Mouse (Mus musculus) forebrain, embryonic 13.5 days (tissue): ENCODE data around the gene Tnpo3. TPM values are rescaled to one million over a fixed set of nuclear protein-coding genes. Genes with fewer than 3 reads are reported as not detected.

ENCODE experiments used
- ATAC-seq: fragments of 200-750 bp; cut with Nextera tagmentation; 2 replicates; pipeline ENCODE4 v1.8.0; 2017
- H3K27ac ChIP-seq: fragments of 300-500 bp; sonication (generic); 2 replicates; pipeline ENCODE4 v1.5.1; 2015; ENCODE audit warnings: inconsistent platforms, mild to moderate bottlenecking, moderate library complexity
- H3K27me3 ChIP-seq: fragments of 300-500 bp; sonication (generic); 2 replicates; pipeline ENCODE4 v1.6.1; 2015; ENCODE audit warnings: mild to moderate bottlenecking, inconsistent platforms
- H3K36me3 ChIP-seq: fragments of 300-500 bp; sonication (generic); 2 replicates; pipeline ENCODE4 v1.6.1; 2015; ENCODE audit warnings: mild to moderate bottlenecking, inconsistent platforms; ENCODE audit not compliant: poor library complexity, severe bottlenecking
- H3K4me1 ChIP-seq: fragments of 300-500 bp; sonication (generic); 2 replicates; pipeline ENCODE4 v1.6.1; 2015; ENCODE audit warnings: inconsistent platforms
- H3K4me2 ChIP-seq: fragments of 300-500 bp; sonication (generic); 2 replicates; pipeline ENCODE4 v1.6.1; 2015; ENCODE audit warnings: inconsistent platforms, mild to moderate bottlenecking, moderate library complexity
- H3K4me3 ChIP-seq: fragments of 300-500 bp; sonication (generic); 2 replicates; pipeline ENCODE4 v1.5.1; 2015; ENCODE audit warnings: mild to moderate bottlenecking, inconsistent platforms
- H3K9ac ChIP-seq: fragments of 300-500 bp; sonication (generic); 2 replicates; pipeline ENCODE4 v1.6.1; 2015; ENCODE audit warnings: mild to moderate bottlenecking, inconsistent platforms
- H3K9me3 ChIP-seq: fragments of 300-500 bp; sonication (generic); replicated peaks from 2 replicates; pipeline ENCODE4 v1.6.1; 2016; ENCODE audit warnings: inconsistent platforms
- WGBS: fragments of 180-500 bp; shearing (Covaris S2); methylation state at CpG from one replicate; pipeline ENCODE4 v1.1.7; 2015; 5-methylcytosine and 5-hydroxymethylcytosine counted together
- polyA plus RNA-seq: library from polyadenylated mRNA; unstranded; fragments of >200 nt; fragmentation: Nextera tagmentation; extraction: Ambion mirVana; gene quantifications from 2 replicates; pipeline ENCODE4 v1.2.1, GENCODE M21; 2015

Tnpo3 gene
- polyA plus RNA-seq, 1 experiment from 2014 or later, result 102 TPM

DNA sequence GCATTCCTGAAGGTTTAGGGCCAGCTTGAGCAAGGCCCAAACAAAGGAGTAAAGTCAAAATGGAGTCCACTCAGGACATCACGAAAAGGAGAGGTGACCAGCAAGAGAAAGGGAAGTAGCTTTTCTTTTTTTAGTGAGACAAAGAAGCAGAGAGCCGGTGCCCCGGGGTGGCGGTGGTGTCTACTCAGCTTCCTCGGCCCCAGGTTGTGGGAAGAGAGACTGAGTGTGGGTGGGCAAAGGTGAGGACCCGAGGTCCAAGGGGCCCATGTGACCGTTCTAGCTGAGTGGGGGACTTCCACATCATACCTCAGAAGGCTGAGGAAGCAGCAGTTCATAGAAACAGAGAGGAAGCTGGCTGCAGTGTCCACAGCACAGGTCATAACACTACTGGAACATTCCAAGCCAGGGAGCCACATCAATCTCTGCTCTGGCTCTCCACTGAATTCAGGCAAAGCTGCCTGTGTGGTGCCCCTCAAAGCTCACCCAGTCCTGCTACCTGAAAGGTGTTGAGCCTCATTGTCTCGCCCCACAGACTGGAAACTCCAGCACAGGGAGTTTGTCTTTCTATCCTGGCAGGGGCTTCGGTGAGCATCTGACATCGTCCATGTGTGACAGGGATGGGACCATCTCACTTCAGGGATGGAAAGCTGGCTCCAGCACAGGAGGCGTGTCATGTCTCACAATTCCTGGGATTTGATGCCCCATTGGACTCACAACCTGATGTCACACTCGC lies 86.2 kb downstream of the Tnpo3 start:
- WGBS, result 76% methylated on average over 12 of the region's 12 CpGs

DNA sequence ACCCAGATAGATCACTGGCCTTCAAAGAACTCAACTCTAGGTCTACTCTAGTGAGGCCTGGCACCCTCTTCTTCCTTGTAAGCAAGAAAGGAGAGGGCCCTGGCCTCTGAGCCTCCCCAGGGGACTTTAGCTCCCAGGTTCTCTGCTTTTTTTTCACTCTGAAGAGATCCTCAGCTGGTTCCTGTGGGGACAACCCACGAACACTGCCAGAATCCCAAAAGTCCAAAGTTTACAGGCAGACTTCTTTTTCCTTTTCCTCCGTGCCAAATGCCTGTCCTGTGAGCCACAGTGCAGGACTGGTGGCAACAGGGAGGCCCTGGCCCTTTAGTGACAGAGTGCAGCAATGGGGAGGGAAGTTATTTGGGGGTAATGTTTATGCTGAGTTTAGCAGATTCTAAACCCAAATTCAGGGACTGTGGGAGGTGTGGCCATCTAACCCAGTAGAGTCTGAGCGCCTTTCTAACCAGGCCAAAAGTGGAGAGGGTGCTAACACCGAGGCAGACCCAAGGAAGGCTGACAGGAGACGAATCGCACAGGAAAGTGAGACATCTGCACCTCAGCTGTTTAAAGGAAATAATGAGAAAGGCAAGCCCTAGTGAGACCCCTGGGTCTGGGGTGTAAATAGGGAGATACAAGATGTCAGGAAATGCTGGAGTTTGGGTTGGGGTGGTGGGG lies 86.9 kb downstream of the Tnpo3 start:
- H3K27me3 ChIP-seq, result peaks cover 44% of the 10 kb centered on the region
- H3K9ac ChIP-seq, result no peak overlapping the region
- H3K4me1 ChIP-seq, result peaks cover 19% of the 10 kb centered on the region
- H3K27ac ChIP-seq, result no peak overlapping the region
- H3K9me3 ChIP-seq, result peaks cover 3% of the 10 kb centered on the region; the same call in 1 of the 2 replicates
- no peak overlapping the region for H3K4me3 ChIP-seq
- no peak for ATAC-seq
- 82% methylated on average over 6 of the region's 6 CpGs for WGBS
- no peaks in the 10 kb centered on the region for H3K36me3 ChIP-seq
- H3K4me2 ChIP-seq, result no peak overlapping the region

More for the DNA sequence above, 86.2 kb downstream of the Tnpo3 start:
- peaks cover 19% of the 10 kb centered on the region for H3K4me1 ChIP-seq
- H3K9me3 ChIP-seq, result peaks cover 3% of the 10 kb centered on the region; the same call in 1 of the 2 replicates
- H3K27ac ChIP-seq, result no peak overlapping the region
- no peak overlapping the region for H3K4me2 ChIP-seq
- H3K27me3 ChIP-seq, result peaks cover 45% of the 10 kb centered on the region
- no peak for ATAC-seq
- H3K4me3 ChIP-seq, result no peak overlapping the region
- H3K9ac ChIP-seq, result no peak overlapping the region
- no peaks in the 10 kb centered on the region for H3K36me3 ChIP-seq

DNA sequence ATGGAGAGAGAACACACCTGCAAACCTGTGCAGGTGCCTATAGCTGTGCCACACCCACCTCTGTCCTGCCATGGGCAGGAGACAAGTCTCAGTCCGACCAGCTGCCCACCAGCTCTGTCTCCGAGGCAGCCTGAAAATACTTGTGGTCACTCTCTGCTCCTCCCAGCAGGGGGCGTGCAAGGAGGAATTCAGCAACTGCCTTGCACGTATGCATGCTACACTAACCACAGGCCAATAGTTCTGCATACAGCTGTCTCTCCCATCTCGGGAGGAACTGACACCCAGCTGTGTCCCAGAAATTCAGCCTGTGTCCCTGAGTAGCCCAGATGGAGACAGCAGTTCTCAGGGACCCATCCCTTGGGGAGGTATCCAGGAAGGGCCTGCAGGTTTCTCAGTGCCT lies 92.5 kb downstream of the Tnpo3 start:
- Histone ChIP-seq H3K9ac (no peak overlapping the region), H3K27me3 (peaks cover 16% of the 10 kb centered on the region), H3K4me1 (peaks cover 5% of the 10 kb centered on the region; the same call in 1 of the 2 replicates), H3K9me3 (peaks cover 3% of the 10 kb centered on the region; the same call in 1 of the 2 replicates), H3K4me3 (no peak overlapping the region), H3K36me3 (no peaks in the 10 kb centered on the region), H3K27ac (no peak overlapping the region), H3K4me2 (no peak overlapping the region)
- WGBS, result 4% methylated on average over 5 of the region's 5 CpGs
- peak; percentile 30; the same call in 1 of the 2 replicates for ATAC-seq

DNA sequence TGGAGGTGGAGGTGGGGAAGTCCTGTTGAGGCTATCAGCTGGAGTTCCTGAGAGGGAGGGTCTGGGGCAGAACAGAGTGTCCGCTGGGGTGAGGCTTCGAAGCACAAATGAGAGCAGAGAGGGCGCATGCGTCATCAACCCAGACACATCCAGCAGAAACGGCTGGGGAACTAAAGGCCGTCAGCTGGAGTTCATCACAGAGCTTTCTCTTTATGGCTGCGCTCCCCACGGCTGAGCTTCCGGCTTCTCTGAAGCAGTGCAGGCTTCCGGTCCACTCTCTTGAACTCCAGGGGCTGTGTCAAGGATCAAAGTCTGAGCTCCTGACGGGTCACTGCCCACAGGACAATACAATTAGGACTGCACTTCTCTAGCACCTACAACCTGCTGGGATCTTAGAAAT lies 96.4 kb downstream of the Tnpo3 start:
- 1% methylated on average over 11 of the region's 11 CpGs for WGBS
- Histone ChIP-seq H3K4me2 (peak overlapping the region; percentile 49), H3K27me3 (peaks cover 33% of the 10 kb centered on the region), H3K4me1 (peaks cover 5% of the 10 kb centered on the region; the same call in 1 of the 2 replicates), H3K9me3 (no peaks in the 10 kb centered on the region), H3K27ac (no peak overlapping the region), H3K4me3 (peak overlapping the region; percentile 9), H3K36me3 (no peaks in the 10 kb centered on the region), H3K9ac (0 out of 2 replicates have a peak overlapping the region, but pooled peaks have one; percentile 26)
- ATAC-seq, result peak; percentile 45

DNA sequence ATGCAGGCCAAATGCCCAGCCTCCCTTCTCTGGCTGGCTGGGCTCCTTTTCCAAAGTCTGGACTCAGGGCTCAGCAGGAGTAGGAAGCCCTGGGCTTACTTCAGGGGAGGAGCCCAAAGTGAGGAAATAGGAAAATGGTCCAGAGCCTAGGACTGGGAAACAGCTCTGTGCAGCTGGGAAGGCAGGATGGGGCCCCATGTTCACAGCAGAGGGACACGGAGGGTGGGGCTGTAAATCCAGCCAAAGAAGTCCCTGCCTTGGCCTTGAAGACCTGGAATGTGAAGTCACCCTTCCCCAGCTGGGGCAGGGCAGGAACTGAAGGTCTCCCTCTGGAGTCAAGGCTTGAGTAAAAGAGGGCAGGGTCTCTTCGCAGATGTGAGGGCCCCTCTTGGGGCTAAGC lies 100.6 kb downstream of the Tnpo3 start:
- no peak overlapping the region for H3K9ac ChIP-seq
- ATAC-seq, result no peak
- H3K36me3 ChIP-seq, result no peaks in the 10 kb centered on the region
- H3K27me3 ChIP-seq, result peaks cover 50% of the 10 kb centered on the region
- no peak overlapping the region for H3K4me3 ChIP-seq
- no peak overlapping the region for H3K27ac ChIP-seq
- no peaks in the 10 kb centered on the region for H3K9me3 ChIP-seq
- no peak overlapping the region for H3K4me2 ChIP-seq
- H3K4me1 ChIP-seq, result peaks cover 18% of the 10 kb centered on the region
- 62% methylated on average over 2 of the region's 2 CpGs for WGBS

DNA sequence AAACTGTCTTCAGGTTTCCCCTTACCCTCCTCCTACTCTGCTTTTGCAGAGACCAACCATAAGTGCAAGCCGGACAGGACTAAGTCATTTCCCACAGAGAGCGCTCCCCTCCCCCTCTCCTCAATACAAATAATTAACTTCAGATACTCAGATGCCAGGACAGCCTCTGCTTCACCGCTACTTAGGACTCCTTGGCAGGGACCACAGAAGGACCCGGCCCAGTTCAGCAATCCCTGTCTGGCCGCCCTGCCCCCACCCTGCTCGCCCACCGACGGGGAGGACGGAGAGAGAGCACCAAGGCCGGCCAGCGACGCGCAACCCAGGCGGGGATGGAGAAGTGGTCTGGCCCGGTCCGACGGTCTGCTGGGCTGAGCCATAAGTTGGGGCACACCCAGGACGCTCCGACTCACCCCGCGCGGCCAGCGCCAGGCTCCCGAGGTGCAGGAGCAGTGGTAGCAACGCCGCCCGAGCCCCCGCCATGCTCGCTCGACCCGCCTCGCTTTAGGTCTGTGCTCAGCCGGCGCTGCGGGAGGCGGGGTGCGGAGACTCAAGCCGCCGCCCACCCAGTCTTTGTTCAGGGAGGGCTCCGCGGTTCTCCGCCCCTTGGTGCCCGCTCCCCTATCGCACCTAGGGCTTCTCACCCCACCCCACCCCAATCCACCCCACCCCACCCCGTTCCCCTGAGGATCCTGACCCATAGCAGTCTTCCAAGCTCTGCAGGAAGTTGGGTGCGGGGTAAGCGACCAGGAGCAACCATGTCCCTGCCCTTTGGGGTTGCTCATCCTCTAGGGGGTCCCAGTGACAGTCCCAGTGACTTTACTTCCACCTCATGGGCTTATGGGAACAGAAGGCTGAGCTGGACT lies 102.0 kb downstream of the Tnpo3 start, which contains the start of gene Kcp:
TSS of gene Kcp (minus strand) at position 506 of the 863 bp plus-strand sequence.
- peak within 1 kb of the TSS; percentile 63 for H3K9ac ChIP-seq
- H3K4me2 ChIP-seq, result peak within 1 kb of the TSS; percentile 68
- H3K4me3 ChIP-seq, result peak within 1 kb of the TSS; percentile 49
- 2% methylated on average over 46 of the region's 47 CpGs for WGBS
- no peaks in the 10 kb centered on the region for H3K9me3 ChIP-seq
- H3K27ac ChIP-seq, result no peak within 1 kb of the TSS
- ATAC-seq, result peak; percentile 79
- H3K4me1 ChIP-seq, result peaks cover 12% of the 10 kb centered on the region
- peaks cover 50% of the 10 kb centered on the region for H3K27me3 ChIP-seq
- no peaks in the 10 kb centered on the region for H3K36me3 ChIP-seq

DNA sequence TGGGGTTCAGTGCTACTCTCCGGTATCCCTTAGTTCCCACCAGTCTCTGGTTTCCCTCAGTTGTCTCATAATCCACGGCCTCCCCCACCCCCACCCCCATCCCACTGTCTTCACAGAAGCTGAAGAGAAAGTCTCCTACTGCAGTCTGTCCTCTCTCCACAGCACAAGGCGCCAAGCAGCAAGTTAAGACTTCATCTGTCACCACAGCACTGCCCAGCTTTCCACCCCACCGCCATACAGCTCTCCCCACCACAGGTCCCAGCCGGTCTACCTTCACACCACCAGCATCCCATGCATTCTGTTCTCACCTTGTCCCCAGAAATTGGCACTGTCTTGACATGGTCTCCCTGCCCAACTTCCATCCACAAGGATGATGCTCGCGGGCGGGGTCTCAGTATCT lies 102.9 kb downstream of the Tnpo3 start:
- peak overlapping the region; percentile 68 for H3K4me2 ChIP-seq
- peaks cover 50% of the 10 kb centered on the region for H3K27me3 ChIP-seq
- 25% methylated on average over 8 of the region's 8 CpGs for WGBS
- ATAC-seq, result peak; percentile 17; the same call in 1 of the 2 replicates
- H3K9ac ChIP-seq, result no peak overlapping the region
- peaks cover 12% of the 10 kb centered on the region for H3K4me1 ChIP-seq
- no peak overlapping the region for H3K27ac ChIP-seq
- H3K9me3 ChIP-seq, result no peaks in the 10 kb centered on the region
- no peaks in the 10 kb centered on the region for H3K36me3 ChIP-seq
- H3K4me3 ChIP-seq, result peak overlapping the region; percentile 49

DNA sequence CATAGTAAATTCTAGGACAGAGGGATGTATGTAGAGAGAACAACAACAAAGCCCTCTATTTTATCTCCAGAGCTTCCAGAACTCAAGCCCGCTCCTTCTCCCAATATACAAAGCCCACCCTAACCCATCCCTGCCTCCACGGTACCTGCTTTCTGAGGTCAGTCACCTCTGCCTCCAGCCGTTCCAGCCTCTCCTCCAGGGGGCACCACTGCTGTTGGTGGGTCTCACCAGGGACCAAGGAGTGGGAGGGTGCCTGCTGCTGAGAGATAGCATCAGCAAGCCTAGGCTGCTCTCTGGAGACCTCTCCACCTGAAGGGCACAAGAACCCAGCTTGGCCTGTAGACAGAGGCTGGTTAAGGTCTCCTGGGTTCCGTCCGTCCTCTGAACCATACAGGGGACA lies 104.2 kb downstream of the Tnpo3 start:
- Histone ChIP-seq H3K4me3 (no peak overlapping the region), H3K27me3 (peaks cover 50% of the 10 kb centered on the region), H3K9ac (no peak overlapping the region), H3K9me3 (no peaks in the 10 kb centered on the region), H3K4me2 (no peak overlapping the region), H3K36me3 (no peaks in the 10 kb centered on the region), H3K4me1 (peaks cover 12% of the 10 kb centered on the region), H3K27ac (no peak overlapping the region)
- 85% methylated on average over 5 of the region's 5 CpGs for WGBS
- ATAC-seq, result no peak

DNA sequence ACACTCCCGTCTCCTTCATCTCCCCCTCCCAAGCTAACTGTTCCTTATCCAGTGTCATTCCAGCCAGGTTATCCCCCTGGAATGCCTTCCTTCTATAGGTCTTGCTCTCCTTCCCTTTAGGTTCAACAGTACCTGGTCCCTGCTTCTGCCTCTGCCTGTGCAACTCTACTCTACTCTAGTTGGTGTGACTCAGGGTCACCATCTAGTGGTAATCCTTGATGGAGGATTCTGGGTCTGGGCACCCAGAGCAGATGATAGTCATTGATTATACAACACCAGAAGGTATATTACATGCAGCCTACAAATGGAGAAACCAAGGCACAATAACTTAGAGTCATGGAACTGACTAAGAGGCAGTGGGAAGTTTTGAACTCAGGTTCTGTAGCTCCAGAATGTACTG lies 108.1 kb downstream of the Tnpo3 start:
- no peak for ATAC-seq
- no peak overlapping the region for H3K4me3 ChIP-seq
- H3K4me1 ChIP-seq, result 0 out of 2 replicates have a peak, but pooled peaks cover under 1% of the 10 kb centered on the region
- H3K36me3 ChIP-seq, result no peaks in the 10 kb centered on the region
- WGBS, result 86% methylated on average over 1 of the region's 1 CpGs
- H3K27me3 ChIP-seq, result peaks cover 40% of the 10 kb centered on the region
- H3K4me2 ChIP-seq, result no peak overlapping the region
- no peaks in the 10 kb centered on the region for H3K9me3 ChIP-seq
- H3K9ac ChIP-seq, result no peak overlapping the region
- no peak overlapping the region for H3K27ac ChIP-seq

DNA sequence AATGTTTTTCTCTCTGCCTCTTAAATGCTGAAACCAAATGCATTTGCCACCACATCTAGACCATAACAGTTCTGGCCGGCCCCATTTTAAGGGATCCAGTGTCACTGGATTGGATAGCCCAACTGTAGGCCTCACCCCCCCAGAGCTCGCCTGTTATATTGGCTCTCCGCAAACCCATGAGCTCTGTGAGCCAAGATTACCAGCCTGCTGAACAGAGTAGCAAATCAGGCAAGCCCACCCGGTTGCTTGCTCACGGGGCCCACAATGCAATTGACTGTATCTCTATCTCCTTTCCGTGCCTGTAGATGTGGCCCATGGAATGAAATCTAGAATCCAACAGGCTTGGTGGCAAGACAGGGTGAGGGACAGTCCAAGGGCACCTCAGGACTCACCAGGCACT lies 108.9 kb downstream of the Tnpo3 start:
- Histone ChIP-seq H3K27ac (no peak overlapping the region), H3K4me1 (0 out of 2 replicates have a peak, but pooled peaks cover 7% of the 10 kb centered on the region), H3K9ac (no peak overlapping the region), H3K4me2 (no peak overlapping the region), H3K27me3 (peaks cover 40% of the 10 kb centered on the region), H3K4me3 (no peak overlapping the region), H3K9me3 (no peaks in the 10 kb centered on the region), H3K36me3 (no peaks in the 10 kb centered on the region)
- WGBS, result 83% methylated on average over 6 of the region's 6 CpGs
- ATAC-seq, result no peak

DNA sequence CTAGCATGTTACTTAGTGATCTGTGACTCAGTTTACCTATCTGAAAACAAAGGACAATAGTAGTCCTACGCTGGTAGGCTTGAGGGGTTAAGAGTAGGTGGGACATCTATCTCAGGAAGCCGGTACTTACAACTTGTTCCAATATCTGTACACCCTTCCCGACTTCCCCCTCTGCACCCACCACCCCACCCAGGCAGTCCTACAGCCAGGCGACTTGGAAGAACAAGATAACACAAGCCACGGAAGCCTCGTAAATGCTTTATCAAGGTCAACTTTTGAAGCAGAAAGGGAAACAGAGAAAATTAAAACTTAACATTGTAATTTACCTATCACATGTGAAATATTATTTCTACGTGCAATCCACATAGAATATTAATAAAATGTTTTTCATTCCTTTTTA lies 109.5 kb downstream of the Tnpo3 start:
- Histone ChIP-seq H3K4me1 (0 out of 2 replicates have a peak, but pooled peaks cover 7% of the 10 kb centered on the region), H3K9ac (no peak overlapping the region), H3K9me3 (no peaks in the 10 kb centered on the region), H3K27me3 (peaks cover 41% of the 10 kb centered on the region), H3K4me3 (no peak overlapping the region), H3K36me3 (no peaks in the 10 kb centered on the region), H3K4me2 (no peak overlapping the region), H3K27ac (no peak overlapping the region)
- WGBS, result 96% methylated on average over 7 of the region's 7 CpGs
- ATAC-seq, result no peak
